ENCODE assay signal across 9 mouse cellular contexts in the genomic region with DNA sequence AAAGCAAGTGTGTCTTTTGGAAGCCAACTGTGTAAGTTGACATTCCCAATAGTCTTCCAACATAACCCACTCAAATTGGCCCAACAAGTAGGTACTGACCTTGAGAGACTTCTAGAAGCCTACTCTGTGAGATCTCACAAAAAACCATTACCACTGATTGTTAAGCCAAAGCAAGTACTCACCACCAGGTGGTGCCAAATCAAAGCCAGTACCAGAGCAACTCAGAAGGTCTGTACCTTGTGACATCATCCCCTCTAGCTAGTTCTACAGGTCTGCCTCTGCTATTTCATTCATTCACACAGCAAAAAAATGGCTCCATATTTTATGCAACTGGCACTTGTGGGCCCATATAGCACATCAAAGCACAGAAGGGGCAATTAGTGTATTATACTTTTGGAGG. TPM values are rescaled to one million over a fixed set of nuclear protein-coding genes. Genes with fewer than 3 reads are reported as not detected.
DNase-seq lines count a peak whose midpoint lies in the region; ATAC-seq and TF ChIP-seq lines count a peak whose summit lies in the region.
"Had no signal": no experiment of that assay in that cellular context is flagged by ENCODE, and none has a peak within 500 bp of the region (broad histone marks: within the 10 kb centered on the region; RNA-seq: fewer than 3 reads in every experiment).

No protein-coding gene starts in this region.

- TF ChIP-seq POLR2A in bone marrow, adult 2 months (IDR thresholded peaks at IDR 0.05; ENCODE audit: borderline replicate concordance, control insufficient read depth, low read depth, low read length), result no peak

- no peaks in the 10 kb centered on the region for H3K36me3 ChIP-seq in hindbrain, embryonic 14.5 days (replicated peaks; ENCODE audit: control insufficient read depth, insufficient read depth)
- H3K36me3 ChIP-seq in hindbrain, embryonic 13.5 days, result no peaks in the 10 kb centered on the region
- H3K36me3 ChIP-seq: limb, embryonic 13.5 days had no signal

- peak; percentile 36; the same call in 1 of the 2 replicates for TF ChIP-seq CTCF in bone marrow, adult 2 months (IDR thresholded peaks at IDR 0.05; ENCODE audit: control insufficient read depth, insufficient read depth, low read length)

- H3K4me3 ChIP-seq in hindbrain, embryonic 14.5 days (replicated peaks; ENCODE audit: low read length), result no peak overlapping the region
- no peak overlapping the region for H3K4me3 ChIP-seq in hindbrain, embryonic 13.5 days
- no peak overlapping the region for H3K4me3 ChIP-seq in bone marrow, adult 2 months (replicated peaks; ENCODE audit: control insufficient read depth, low read depth, low read length)
- H3K4me3 ChIP-seq: limb, embryonic 13.5 days had no signal

- peak; percentile 44 for DNase-seq in hindbrain, embryonic 14.5 days (ENCODE audit: low spot score)
- peak; percentile 64 to 76 for DNase-seq in CD8-positive naive resting alpha-beta T cell, adult 2 months (ENCODE audit: low read depth in 2 of 2, low spot score in 2 of 2)
- DNase-seq in forelimb bud, embryonic 11.5 days (ENCODE audit: low read depth, low spot score), result peak; percentile 54
- peak; percentile 79 for DNase-seq in kidney, postnatal 10 days
- peak; percentile 75 for DNase-seq in lung, postnatal 14 days
- DNase-seq in spleen, postnatal 4 days (ENCODE audit: low spot score in 2 of 2), result peak; percentile 60 to 74

- H3K9me3 ChIP-seq in hindbrain, embryonic 14.5 days (ENCODE audit: control insufficient read depth, low read length), result no peaks in the 10 kb centered on the region
- no peaks in the 10 kb centered on the region for H3K9me3 ChIP-seq in hindbrain, embryonic 13.5 days
- H3K9me3 ChIP-seq: limb, embryonic 13.5 days had no signal

- ATAC-seq in hindbrain, embryonic 14.5 days (ENCODE audit: low FRiP score), result no peak
- no peak for ATAC-seq in hindbrain, embryonic 13.5 days (ENCODE audit: low FRiP score)

- no peak overlapping the region for H3K27ac ChIP-seq in hindbrain, embryonic 14.5 days
- no peak overlapping the region for H3K27ac ChIP-seq in hindbrain, embryonic 13.5 days
- H3K27ac ChIP-seq in bone marrow, adult 2 months (ENCODE audit: control insufficient read depth, insufficient read depth, low read depth, low read length, poor library complexity), result no peak overlapping the region
- H3K27ac ChIP-seq: limb, embryonic 13.5 days had no signal

- no peak overlapping the region for H3K4me2 ChIP-seq in hindbrain, embryonic 14.5 days (replicated peaks)
- no peak overlapping the region for H3K4me2 ChIP-seq in hindbrain, embryonic 13.5 days
- H3K4me2 ChIP-seq: limb, embryonic 13.5 days had no signal

- no peaks in the 10 kb centered on the region for H3K4me1 ChIP-seq in hindbrain, embryonic 14.5 days (replicated peaks; ENCODE audit: control insufficient read depth, insufficient read depth, low read length)
- H3K4me1 ChIP-seq in hindbrain, embryonic 13.5 days (replicated peaks), result peaks cover 3% of the 10 kb centered on the region; the same call in 1 of the 2 replicates
- H3K4me1 ChIP-seq in bone marrow, adult 2 months (ENCODE audit: control insufficient read depth, insufficient read depth, low read length), result peaks cover 1% of the 10 kb centered on the region; the same call in 1 of the 2 replicates

- H3K9ac ChIP-seq in hindbrain, embryonic 14.5 days, result no peak overlapping the region
- no peak overlapping the region for H3K9ac ChIP-seq in hindbrain, embryonic 13.5 days
- H3K9ac ChIP-seq: limb, embryonic 13.5 days had no signal

- no peaks in the 10 kb centered on the region for H3K27me3 ChIP-seq in hindbrain, embryonic 14.5 days (ENCODE audit: control insufficient read depth, insufficient read depth, low read length)
- no peaks in the 10 kb centered on the region for H3K27me3 ChIP-seq in hindbrain, embryonic 13.5 days
- H3K27me3 ChIP-seq: limb, embryonic 13.5 days had no signal

RNA-seq across cellular contexts. Expression of a gene that starts 51.6 kb away (rescaled TPM):
- 100 and 103 TPM in 2 replicates for polyA plus RNA-seq in hindbrain, embryonic 14.5 days (2014; fragmentation: Nextera tagmentation; extraction: Ambion mirVana)
- 91.7 and 93.5 TPM in 2 replicates for polyA plus RNA-seq in hindbrain, embryonic 13.5 days (2015; fragmentation: Nextera tagmentation; extraction: Ambion mirVana)
- 14.0 and 37.9 TPM in 2 replicates for polyA plus RNA-seq in bone marrow, adult 2 months (2011; ENCODE audit: insufficient read depth, insufficient read length, low replicate concordance, missing spikeins)
